Mouse (Mus musculus) heart, embryonic 12.5 days (tissue): ENCODE data around the gene Atxn2l. TPM values are rescaled to one million over a fixed set of nuclear protein-coding genes. Genes with fewer than 3 reads are reported as not detected.

Experiments
- ATAC-seq: fragments of 200-750 bp; cut with Nextera tagmentation; 2 replicates; pipeline ENCODE4 v1.8.0; 2017; ENCODE audit warnings: moderate TSS enrichment, moderate library complexity; ENCODE audit not compliant: insufficient number of reproducible peaks, low FRiP score
- H3K27ac ChIP-seq: fragments of 300-500 bp; sonication (generic); 2 replicates; pipeline ENCODE4 v1.5.1; 2016; ENCODE audit warnings: mild to moderate bottlenecking, moderate library complexity; ENCODE audit not compliant: poor library complexity, severe bottlenecking
- H3K27me3 ChIP-seq: fragments of 300-500 bp; sonication (generic); replicated peaks from 2 replicates; pipeline ENCODE4 v1.6.1; 2016; ENCODE audit warnings: mild to moderate bottlenecking, moderate library complexity
- H3K36me3 ChIP-seq: fragments of 300-500 bp; sonication (generic); 2 replicates; pipeline ENCODE4 v1.6.1; 2016; ENCODE audit warnings: mild to moderate bottlenecking, moderate library complexity
- H3K4me1 ChIP-seq: fragments of 300-500 bp; sonication (generic); replicated peaks from 2 replicates; pipeline ENCODE4 v1.6.1; 2016; ENCODE audit warnings: mild to moderate bottlenecking
- H3K4me2 ChIP-seq: fragments of 300-500 bp; sonication (generic); 2 replicates; pipeline ENCODE4 v1.6.1; 2016; ENCODE audit warnings: mild to moderate bottlenecking, moderate library complexity
- H3K4me3 ChIP-seq: fragments of 300-500 bp; sonication (generic); 2 replicates; pipeline ENCODE4 v1.5.1; 2016; ENCODE audit warnings: mild to moderate bottlenecking
- H3K9ac ChIP-seq: fragments of 300-500 bp; sonication (generic); 2 replicates; pipeline ENCODE4 v1.6.1; 2016; ENCODE audit warnings: mild to moderate bottlenecking, moderate library complexity
- H3K9me3 ChIP-seq: fragments of 300-500 bp; sonication (generic); replicated peaks from 2 replicates; pipeline ENCODE4 v1.6.1; 2016; ENCODE audit warnings: mild to moderate bottlenecking, moderate library complexity
- WGBS: fragments of 180-500 bp; shearing (Covaris S2); methylation state at CpG from one replicate; pipeline ENCODE4 v1.1.7; 2016; 5-methylcytosine and 5-hydroxymethylcytosine counted together
- polyA plus RNA-seq: library from polyadenylated mRNA; unstranded; fragments of >200 nt; fragmentation: Nextera tagmentation; extraction: Ambion mirVana; gene quantifications from 2 replicates; pipeline ENCODE4 v1.2.1, GENCODE M21; 2016

Atxn2l gene
- polyA plus RNA-seq: 49.7 and 52.5 TPM in 2 replicates

DNA sequence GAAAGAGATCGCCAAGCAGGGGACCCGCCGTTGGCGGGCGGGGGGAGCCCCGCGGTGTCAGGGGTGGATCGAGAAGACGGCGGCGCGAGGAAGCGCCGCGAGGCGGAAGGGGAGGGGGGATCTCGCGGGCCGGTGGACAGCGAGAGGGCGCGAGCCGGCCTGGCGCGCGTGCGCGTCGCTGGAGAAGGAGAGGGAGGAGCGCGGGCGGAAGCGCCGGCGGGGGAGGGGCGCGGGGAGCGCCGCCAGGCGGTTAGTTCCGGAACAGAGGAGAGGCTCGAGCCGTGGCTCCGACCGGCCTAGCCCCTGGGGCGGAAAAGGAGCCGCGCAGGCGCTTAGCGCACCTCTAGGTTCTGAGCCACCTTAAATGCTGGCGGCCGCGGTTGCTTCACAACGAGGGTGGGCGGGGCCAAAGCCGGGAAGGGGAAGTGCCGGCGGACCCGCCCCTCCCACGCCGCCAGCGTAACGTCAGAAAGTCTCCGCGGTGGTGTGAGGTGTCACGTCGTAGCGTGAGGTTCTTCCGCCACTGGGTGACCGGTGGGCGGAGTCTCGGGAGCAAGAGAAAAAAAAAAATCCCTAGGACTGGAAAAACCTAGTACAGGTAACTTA lies at the start of gene Atxn2l:
TSS of gene Atxn2l (minus strand) at position 165 of the 606 bp plus-strand sequence.
- Histone ChIP-seq H3K36me3 (peaks cover 29% of the 10 kb centered on the region), H3K9ac (peak within 1 kb of the TSS; percentile 100), H3K9me3 (no peaks in the 10 kb centered on the region), H3K4me2 (peak within 1 kb of the TSS; percentile 83), H3K27me3 (no peaks in the 10 kb centered on the region), H3K4me3 (peak within 1 kb of the TSS; percentile 99), H3K27ac (peak within 1 kb of the TSS; percentile 100), H3K4me1 (peaks cover 13% of the 10 kb centered on the region)
- ATAC-seq: peak; percentile 91
- WGBS: under 1% methylated on average over 66 of the region's 72 CpGs

DNA sequence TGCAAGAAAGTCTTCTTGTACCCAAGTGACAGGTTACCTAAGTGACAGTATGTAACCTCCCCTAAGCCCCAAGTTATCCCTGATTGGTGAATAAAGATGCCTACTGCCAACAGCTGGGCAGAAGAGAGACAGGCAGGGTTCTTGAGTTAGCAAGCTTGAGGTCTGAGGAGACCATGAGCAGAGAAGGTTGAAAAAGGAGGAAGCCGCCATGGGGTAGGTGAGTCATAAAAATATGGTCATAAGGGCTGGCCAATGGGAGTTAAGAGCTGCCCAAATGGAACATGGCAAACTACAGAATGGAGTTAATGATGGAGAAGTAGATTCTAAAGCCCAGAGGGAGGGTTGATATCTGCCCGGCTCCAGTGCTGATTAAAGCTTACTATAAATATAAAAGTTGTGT lies 42.4 kb upstream of the Atxn2l start:
- Histone ChIP-seq H3K27me3 (no peaks in the 10 kb centered on the region), H3K9me3 (no peaks in the 10 kb centered on the region), H3K4me3 (no peak overlapping the region), H3K4me2 (no peak overlapping the region), H3K36me3 (peaks cover 59% of the 10 kb centered on the region), H3K4me1 (no peaks in the 10 kb centered on the region), H3K9ac (no peak overlapping the region), H3K27ac (no peak overlapping the region)
- ATAC-seq: no peak
- 90% methylated on average over 2 of the region's 2 CpGs for WGBS

DNA sequence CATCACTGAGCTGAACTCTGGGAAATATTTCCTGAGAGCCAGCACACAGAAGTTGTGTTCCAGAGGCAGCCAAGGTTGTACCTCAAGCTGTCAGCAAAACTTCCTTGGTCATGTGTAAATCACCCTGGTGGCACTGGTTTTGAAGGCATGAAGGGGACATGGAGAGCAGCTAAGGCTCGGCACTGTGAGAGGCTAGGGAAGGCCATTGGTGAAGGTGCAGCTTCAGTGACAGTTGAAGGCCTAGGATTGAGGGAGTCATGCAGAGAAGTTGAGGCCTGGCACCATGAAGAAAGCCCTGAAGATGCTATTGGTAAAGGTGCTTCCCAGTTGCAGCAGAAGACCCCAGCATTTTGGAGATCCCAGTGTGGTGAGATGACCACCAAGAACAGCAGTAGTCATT lies 38.4 kb upstream of the Atxn2l start:
- Histone ChIP-seq H3K36me3 (peaks cover 20% of the 10 kb centered on the region), H3K4me2 (no peak overlapping the region), H3K9me3 (no peaks in the 10 kb centered on the region), H3K4me1 (0 out of 2 replicates have a peak, but pooled peaks cover under 1% of the 10 kb centered on the region), H3K9ac (no peak overlapping the region), H3K4me3 (no peak overlapping the region), H3K27ac (no peak overlapping the region), H3K27me3 (peaks cover 6% of the 10 kb centered on the region)
- WGBS: 77% methylated on average over 1 of the region's 1 CpGs
- no peak for ATAC-seq

DNA sequence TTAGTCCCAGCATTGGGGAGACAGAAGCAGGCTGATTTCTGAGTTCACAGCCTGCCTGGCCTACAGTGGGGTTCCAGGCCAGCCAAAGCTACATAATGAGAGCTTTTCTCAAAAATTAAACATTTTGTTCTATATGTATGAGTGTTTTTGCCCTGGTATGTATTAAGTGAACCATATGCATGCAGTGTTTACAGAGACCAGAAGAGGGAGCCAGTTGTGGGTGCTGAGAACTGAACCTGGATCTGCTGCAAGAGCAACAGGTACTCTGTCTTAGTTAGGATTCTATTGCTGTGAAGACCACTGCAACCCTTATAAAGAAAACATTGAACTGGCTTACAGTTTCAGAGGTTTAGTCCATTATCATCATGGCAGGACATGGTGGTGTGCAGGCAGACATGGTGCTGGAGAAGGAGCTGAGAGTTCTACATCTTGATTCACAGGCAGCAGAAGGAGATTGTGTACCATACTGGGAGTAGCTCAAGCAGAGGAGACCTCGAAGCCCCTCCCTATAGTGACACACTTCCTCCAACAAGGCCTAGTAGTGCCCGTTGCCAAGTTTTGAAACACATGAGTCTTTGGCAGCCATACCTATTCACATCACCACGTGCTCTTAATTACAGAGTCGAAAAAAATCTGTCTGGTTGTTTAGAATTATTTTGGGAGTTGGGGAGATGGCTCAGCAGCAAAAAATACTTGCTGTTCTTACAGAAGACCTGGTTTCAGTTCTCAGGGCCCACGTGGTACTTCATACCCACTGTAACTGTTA lies 34.8 kb upstream of the Atxn2l start:
- WGBS: 73% methylated on average over 5 of the region's 5 CpGs
- Histone ChIP-seq H3K9me3 (no peaks in the 10 kb centered on the region), H3K36me3 (no peaks in the 10 kb centered on the region), H3K4me1 (0 out of 2 replicates have a peak, but pooled peaks cover 5% of the 10 kb centered on the region), H3K27ac (no peak overlapping the region), H3K27me3 (peaks cover 11% of the 10 kb centered on the region), H3K9ac (no peak overlapping the region), H3K4me3 (no peak overlapping the region), H3K4me2 (no peak overlapping the region)
- ATAC-seq: no peak

DNA sequence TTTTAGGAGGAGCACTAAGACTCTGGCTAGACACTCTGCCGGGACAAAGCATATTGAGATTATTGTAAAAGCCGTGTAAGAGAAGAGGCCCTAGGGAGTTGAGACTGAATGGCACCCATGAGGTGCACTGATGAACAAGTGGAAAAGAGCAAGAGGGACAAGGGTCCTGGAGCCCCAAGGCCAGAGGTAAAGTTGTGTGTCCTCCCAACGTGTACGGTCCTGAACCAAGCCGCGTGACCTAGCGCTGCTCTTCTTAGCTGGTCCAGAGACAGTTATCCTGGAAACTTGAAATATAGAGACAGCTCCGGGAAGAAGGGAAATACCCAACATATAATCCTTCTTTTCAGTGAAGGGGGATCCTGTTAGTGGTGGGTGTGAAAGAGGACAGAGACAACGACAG lies 33.2 kb upstream of the Atxn2l start:
- WGBS: 59% methylated on average over 9 of the region's 9 CpGs
- H3K36me3 ChIP-seq: no peaks in the 10 kb centered on the region
- H3K4me2 ChIP-seq: peak overlapping the region; percentile 91
- H3K27ac ChIP-seq: no peak overlapping the region
- peaks cover 11% of the 10 kb centered on the region for H3K27me3 ChIP-seq
- ATAC-seq: no peak
- peak overlapping the region; percentile 57 for H3K4me3 ChIP-seq
- H3K9me3 ChIP-seq: no peaks in the 10 kb centered on the region
- H3K4me1 ChIP-seq: 0 out of 2 replicates have a peak, but pooled peaks cover 5% of the 10 kb centered on the region
- no peak overlapping the region; the same call in 1 of the 2 replicates for H3K9ac ChIP-seq

DNA sequence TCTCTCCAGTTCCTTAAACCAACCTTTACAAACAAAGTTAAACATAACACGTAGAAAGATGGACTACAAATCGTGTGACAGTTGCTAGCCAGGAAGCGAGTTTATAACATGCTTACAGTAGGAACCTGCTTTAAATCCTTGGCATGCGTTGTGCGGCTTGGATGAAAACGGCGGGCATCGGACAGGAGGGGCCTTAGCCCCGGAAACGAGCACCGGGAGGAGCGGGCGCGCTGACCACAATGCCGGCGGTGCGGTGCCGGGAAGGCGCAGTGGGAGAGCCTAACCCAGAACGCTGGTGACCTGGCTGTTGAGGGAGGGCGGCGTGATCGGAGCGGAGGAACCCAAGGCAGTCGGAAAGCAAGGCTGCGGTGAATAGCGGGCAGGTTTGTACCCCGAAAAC lies 32.5 kb upstream of the Atxn2l start:
- Histone ChIP-seq H3K36me3 (no peaks in the 10 kb centered on the region), H3K4me2 (peak overlapping the region; percentile 91), H3K27ac (no peak overlapping the region), H3K27me3 (peaks cover 11% of the 10 kb centered on the region), H3K9me3 (no peaks in the 10 kb centered on the region), H3K4me1 (0 out of 2 replicates have a peak, but pooled peaks cover 5% of the 10 kb centered on the region), H3K4me3 (peak overlapping the region; percentile 57), H3K9ac (peak overlapping the region; percentile 74)
- 3% methylated on average over 28 of the region's 28 CpGs for WGBS
- ATAC-seq: no peak

DNA sequence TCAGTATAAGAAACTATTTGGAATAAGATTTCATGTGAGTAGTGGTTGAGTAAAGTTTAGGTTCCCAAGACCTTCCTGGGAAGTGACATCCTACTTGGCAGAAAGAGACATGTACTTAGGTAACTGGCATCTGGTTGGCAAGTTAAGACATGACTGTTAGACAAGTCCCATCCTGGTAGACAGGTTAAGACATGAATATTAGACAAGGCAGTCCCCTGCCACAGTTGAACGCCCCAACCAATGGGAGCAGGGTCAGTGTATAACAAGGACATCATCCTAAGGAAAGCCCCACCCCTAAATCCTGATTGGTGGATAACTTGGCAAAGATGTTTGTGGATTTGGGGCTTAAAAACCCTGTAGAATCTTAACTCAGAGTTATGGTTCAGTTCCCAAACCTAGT lies 30.2 kb upstream of the Atxn2l start:
- 66% methylated on average over 1 of the region's 1 CpGs for WGBS
- Histone ChIP-seq H3K27ac (no peak overlapping the region), H3K4me2 (no peak overlapping the region), H3K4me1 (0 out of 2 replicates have a peak, but pooled peaks cover 5% of the 10 kb centered on the region), H3K4me3 (no peak overlapping the region), H3K27me3 (peaks cover 11% of the 10 kb centered on the region), H3K9ac (no peak overlapping the region), H3K36me3 (no peaks in the 10 kb centered on the region), H3K9me3 (no peaks in the 10 kb centered on the region)
- ATAC-seq: no peak

DNA sequence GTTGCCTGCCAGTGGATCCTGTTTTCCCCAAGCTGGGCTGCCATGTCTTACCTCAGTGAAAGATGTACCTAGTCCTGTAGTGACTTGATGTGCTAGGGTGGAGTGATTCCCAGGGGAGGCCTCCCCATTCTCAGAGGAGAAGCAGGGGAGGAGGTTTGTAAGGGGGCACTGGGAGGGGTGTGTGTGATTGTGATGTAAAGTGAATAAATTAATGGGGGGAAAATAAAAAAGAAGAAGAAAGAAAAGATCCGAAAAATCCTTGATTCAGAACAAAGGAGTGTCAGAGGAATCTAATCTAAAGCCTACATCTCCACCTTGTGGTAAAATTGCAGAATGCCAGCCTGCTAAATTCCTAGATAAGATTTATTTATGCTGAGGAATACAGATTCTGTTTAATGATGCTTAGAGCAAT lies 24.9 kb upstream of the Atxn2l start:
- Histone ChIP-seq H3K27ac (no peak overlapping the region), H3K9ac (no peak overlapping the region), H3K27me3 (no peaks in the 10 kb centered on the region), H3K9me3 (no peaks in the 10 kb centered on the region), H3K4me3 (no peak overlapping the region), H3K4me1 (no peaks in the 10 kb centered on the region), H3K4me2 (no peak overlapping the region), H3K36me3 (no peaks in the 10 kb centered on the region)
- 15% methylated on average over 1 of the region's 1 CpGs for WGBS
- no peak for ATAC-seq

DNA sequence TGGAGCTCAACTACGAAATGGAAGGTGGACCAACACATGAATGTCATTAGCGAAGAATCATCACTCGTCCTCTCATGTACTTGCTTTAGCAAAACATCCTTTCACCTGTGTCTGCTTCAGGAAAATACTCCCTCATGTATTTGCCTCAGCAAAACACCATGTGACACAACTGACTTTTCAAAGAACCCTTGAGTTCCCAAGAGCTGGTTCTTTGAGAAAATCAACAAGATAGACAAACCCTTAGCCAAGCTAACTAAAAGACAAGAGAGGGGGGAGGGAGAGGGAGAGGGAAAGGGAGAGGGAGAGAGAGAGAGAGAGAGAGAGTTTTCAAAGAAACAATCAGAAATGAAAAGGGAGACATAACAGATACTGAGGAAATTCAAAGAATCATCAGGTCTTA lies 20.1 kb upstream of the Atxn2l start:
- no peaks in the 10 kb centered on the region for H3K9me3 ChIP-seq
- H3K4me1 ChIP-seq: no peaks in the 10 kb centered on the region
- no peak overlapping the region for H3K27ac ChIP-seq
- 0 out of 2 replicates have a peak, but pooled peaks cover 3% of the 10 kb centered on the region for H3K27me3 ChIP-seq
- no peaks in the 10 kb centered on the region for H3K36me3 ChIP-seq
- WGBS: 70% methylated on average over 3 of the region's 3 CpGs
- ATAC-seq: no peak
- no peak overlapping the region for H3K4me3 ChIP-seq
- no peak overlapping the region for H3K9ac ChIP-seq
- H3K4me2 ChIP-seq: no peak overlapping the region

DNA sequence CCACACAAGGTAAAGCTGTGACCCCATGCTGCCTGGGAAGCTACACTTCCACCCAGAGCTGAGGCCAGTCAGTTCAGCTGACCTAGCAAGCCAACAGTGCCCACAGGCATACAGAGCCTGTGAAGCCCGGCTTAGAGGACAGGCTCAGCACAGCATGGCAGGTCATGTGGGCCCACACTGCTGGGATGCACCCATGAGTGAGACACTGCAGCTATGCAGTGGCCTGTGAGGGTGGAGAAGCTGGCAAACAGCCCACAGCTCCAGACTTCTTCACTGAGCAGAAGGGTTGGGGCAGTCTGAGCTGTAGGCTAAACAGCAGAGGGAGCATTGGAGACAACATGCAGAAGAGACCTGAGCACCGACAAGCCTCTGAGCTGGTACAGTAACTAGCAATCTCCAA lies 16.3 kb upstream of the Atxn2l start:
- Histone ChIP-seq H3K4me3 (no peak overlapping the region), H3K27me3 (0 out of 2 replicates have a peak, but pooled peaks cover 3% of the 10 kb centered on the region), H3K9me3 (no peaks in the 10 kb centered on the region), H3K9ac (no peak overlapping the region), H3K27ac (no peak overlapping the region), H3K4me1 (no peaks in the 10 kb centered on the region), H3K36me3 (no peaks in the 10 kb centered on the region), H3K4me2 (no peak overlapping the region)
- ATAC-seq: no peak
- WGBS: 50% methylated on average over 2 of the region's 2 CpGs

DNA sequence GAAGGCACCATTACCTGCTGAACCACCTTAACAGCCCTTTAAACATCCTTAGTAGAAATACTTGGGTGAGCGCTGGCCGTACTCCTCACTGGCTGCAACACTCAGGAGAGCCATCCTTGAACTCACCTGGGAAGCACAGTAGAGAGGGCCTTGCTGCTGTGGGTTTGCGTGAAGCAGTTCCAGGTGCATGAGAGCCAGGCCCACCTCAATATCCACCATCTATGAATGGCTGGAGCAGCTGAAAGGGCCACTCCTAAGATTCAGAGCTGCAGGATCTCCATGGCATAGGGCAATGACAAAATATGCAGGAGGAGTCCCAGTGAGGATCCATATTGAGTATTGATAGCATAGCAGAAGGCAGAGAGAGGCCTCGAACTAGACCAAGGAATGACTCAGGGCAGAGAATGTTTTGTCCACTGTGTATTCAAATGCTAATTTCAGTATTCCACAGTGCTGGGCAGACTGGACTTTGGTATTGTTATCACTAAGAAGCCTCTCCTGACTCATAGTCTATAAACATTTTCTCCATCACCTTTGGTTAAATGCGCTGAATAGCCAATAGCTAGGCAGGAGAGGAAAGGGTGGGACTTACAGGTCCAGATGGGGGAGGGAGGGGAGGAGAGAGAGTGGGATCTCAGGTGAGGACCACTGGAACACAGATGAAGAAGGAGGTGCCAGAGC lies 15.2 kb upstream of the Atxn2l start:
- no peak overlapping the region for H3K27ac ChIP-seq
- WGBS: 78% methylated on average over 5 of the region's 5 CpGs
- ATAC-seq: no peak

More for the DNA sequence above, 15.2 kb upstream of the Atxn2l start:
- H3K27me3 ChIP-seq: 0 out of 2 replicates have a peak, but pooled peaks cover 3% of the 10 kb centered on the region
- no peak overlapping the region for H3K4me2 ChIP-seq
- no peaks in the 10 kb centered on the region for H3K9me3 ChIP-seq
- no peaks in the 10 kb centered on the region for H3K36me3 ChIP-seq
- no peaks in the 10 kb centered on the region for H3K4me1 ChIP-seq
- H3K4me3 ChIP-seq: no peak overlapping the region
- H3K9ac ChIP-seq: no peak overlapping the region
